Comparison of ENCODE assay signal across 8 mouse cellular contexts in the genomic region with DNA sequence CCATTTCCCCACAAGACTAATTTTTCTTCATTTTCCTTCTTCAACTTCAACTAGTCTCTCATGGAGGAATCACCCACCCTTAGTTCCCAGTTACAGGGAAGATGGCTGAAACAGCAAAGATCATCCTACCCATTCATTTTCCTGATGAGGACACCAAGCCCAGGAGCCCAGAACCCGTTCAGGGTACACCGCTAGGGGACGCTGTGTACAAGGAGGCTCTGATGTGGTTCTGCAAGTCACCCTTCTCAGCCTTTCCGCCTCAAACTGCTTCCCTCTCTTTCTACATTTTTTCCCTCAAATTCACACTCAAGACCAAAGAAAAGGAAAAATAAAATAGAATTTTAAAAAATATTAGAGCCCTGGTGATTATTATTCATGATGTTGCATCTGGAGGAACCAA. TPM values are rescaled to one million over a fixed set of nuclear protein-coding genes. Genes with fewer than 3 reads are reported as not detected.
DNase-seq lines count a peak whose midpoint lies in the region; ATAC-seq and TF ChIP-seq lines count a peak whose summit lies in the region.

No protein-coding gene starts in this region.

- 1% methylated on average over 4 of the region's 4 CpGs for WGBS in forebrain, embryonic 14.5 days
- 7% methylated on average over 4 of the region's 4 CpGs for WGBS in lung, postnatal 0 days

- peaks cover 27% of the 10 kb centered on the region for H3K36me3 ChIP-seq in C2C12 (ENCODE audit: control insufficient read depth, insufficient read depth)
- H3K36me3 ChIP-seq in forebrain, embryonic 14.5 days (ENCODE audit: control insufficient read depth, insufficient read depth, low read length) = no peaks in the 10 kb centered on the region
- no peaks in the 10 kb centered on the region for H3K36me3 ChIP-seq in lung, postnatal 0 days (ENCODE audit: insufficient read depth, low read length)

- H3K27ac ChIP-seq in brown adipose tissue, adult 24 weeks (replicated peaks; ENCODE audit: low read depth, low read length) = no peak overlapping the region
- no peak overlapping the region for H3K27ac ChIP-seq in forebrain, embryonic 14.5 days (ENCODE audit: low read depth, low read length)
- no peak overlapping the region for H3K27ac ChIP-seq in layer of hippocampus, adult 2 months
- peak overlapping the region; percentile 89; the same call in 1 of the 2 replicates for H3K27ac ChIP-seq in lung, postnatal 0 days (ENCODE audit: low read length)

- H3K4me2 ChIP-seq in forebrain, embryonic 14.5 days (ENCODE audit: low read length) = peak overlapping the region; percentile 94
- peak overlapping the region; percentile 93 for H3K4me2 ChIP-seq in lung, postnatal 0 days (replicated peaks; ENCODE audit: low read depth, low read length)

- H3K9me3 ChIP-seq in forebrain, embryonic 14.5 days (replicated peaks; ENCODE audit: control insufficient read depth, low read length) = no peaks in the 10 kb centered on the region
- no peaks in the 10 kb centered on the region for H3K9me3 ChIP-seq in lung, postnatal 0 days (ENCODE audit: low read length)

- no peak overlapping the region for H3ac ChIP-seq in C2C12 (ENCODE audit: control insufficient read depth, insufficient read length, low read depth)

- H3K79me2 ChIP-seq in C2C12 (ENCODE audit: control insufficient read depth, insufficient read depth) = peaks cover 59% of the 10 kb centered on the region

- no peak overlapping the region for H3K9ac ChIP-seq in forebrain, embryonic 14.5 days (ENCODE audit: low read length)
- H3K9ac ChIP-seq in lung, postnatal 0 days (replicated peaks; ENCODE audit: low read depth) = peak overlapping the region; percentile 62; the same call in 1 of the 2 replicates

- peak; percentile 93 for TF ChIP-seq CTCF in C2C12 (IDR thresholded peaks at IDR 0.05; ENCODE audit: control insufficient read depth, insufficient read depth, insufficient read length)
- peak; percentile 88 for TF ChIP-seq CTCF in layer of hippocampus, adult 2 months (conservative IDR thresholded peaks at IDR 0.05)
- TF ChIP-seq CTCF in lung, postnatal 0 days (IDR thresholded peaks at IDR 0.05) = peak; percentile 93

- peaks cover 26% of the 10 kb centered on the region for H3K79me3 ChIP-seq in C2C12 (ENCODE audit: low read depth)

- intact Hi-C loops in heart, postnatal 36 days (cut with DNase I) = loop anchor here (2.0 to 5.0 kb wide), 3 partner anchors 135 to 281 kb away; no protein-coding TSS in a partner anchor

- ATAC-seq in forebrain, embryonic 14.5 days = no peak
- peak; percentile 30; the same call in 1 of the 2 replicates for ATAC-seq in lung, postnatal 0 days

- no peak for TF ChIP-seq EP300 in lung, postnatal 0 days (IDR thresholded peaks at IDR 0.05)

- no peaks in the 10 kb centered on the region for H3K4me1 ChIP-seq in brown adipose tissue, adult 24 weeks (ENCODE audit: control insufficient read depth, insufficient read depth, insufficient read length, low read length)
- 0 out of 2 replicates have a peak, but pooled peaks cover 2% of the 10 kb centered on the region for H3K4me1 ChIP-seq in forebrain, embryonic 14.5 days (ENCODE audit: control insufficient read depth, insufficient read depth, low read length)
- H3K4me1 ChIP-seq in lung, postnatal 0 days (ENCODE audit: insufficient read depth, low read depth, low read length) = peaks cover 2% of the 10 kb centered on the region; the same call in 1 of the 2 replicates

- H3K4me3 ChIP-seq in C2C12 (ENCODE audit: insufficient read depth, poor library complexity, severe bottlenecking) = peak overlapping the region; percentile 56
- 0 out of 2 replicates have a peak overlapping the region, but pooled peaks have one; percentile 66 for H3K4me3 ChIP-seq in brown adipose tissue, adult 24 weeks (ENCODE audit: insufficient read depth, low read depth, low read length)
- H3K4me3 ChIP-seq in forebrain, embryonic 14.5 days (ENCODE audit: low read depth, low read length) = peak overlapping the region; percentile 62; the same call in 1 of the 2 replicates
- peak overlapping the region; percentile 4; the same call in 1 of the 2 replicates for H3K4me3 ChIP-seq in layer of hippocampus, adult 2 months
- H3K4me3 ChIP-seq in lung, postnatal 0 days (ENCODE audit: low read depth, low read length) = peak overlapping the region; percentile 68

- no peaks in the 10 kb centered on the region for H3K27me3 ChIP-seq in C2C12 (ENCODE audit: control insufficient read depth, insufficient read depth, insufficient read length)
- no peaks in the 10 kb centered on the region for H3K27me3 ChIP-seq in forebrain, embryonic 14.5 days (replicated peaks; ENCODE audit: control insufficient read depth, insufficient read depth, low read length)
- no peaks in the 10 kb centered on the region for H3K27me3 ChIP-seq in lung, postnatal 0 days (replicated peaks; ENCODE audit: insufficient read depth, low read length)

- DNase-seq in forebrain, embryonic 14.5 days (ENCODE audit: low spot score) = peak; percentile 79
- peak; percentile 81 to 82 for DNase-seq in heart, postnatal 36 days
- DNase-seq in layer of hippocampus, adult 2 months (ENCODE audit: low spot score in 2 of 2) = peak; percentile 21 to 71
- DNase-seq in lung, postnatal 0 days (ENCODE audit: low spot score) = peak; percentile 90
- DNase-seq in ovary, postnatal 36 days (ENCODE audit: low spot score) = peak; percentile 71
- DNase-seq in urinary bladder, adult 2 months (ENCODE audit: low spot score) = peak; percentile 53

TF ChIP-seq in C2C12, 6 proteins besides CTCF, POLR2A, EP300 and RAD21:
- no peak for TF ChIP-seq MYOD1 (IDR thresholded peaks at IDR 0.05; ENCODE audit: control insufficient read depth, insufficient read length, low read depth)
- no peak for TF ChIP-seq MAX (IDR thresholded peaks at IDR 0.05)
- TF ChIP-seq MYOG (IDR thresholded peaks at IDR 0.05; ENCODE audit: control insufficient read depth, extremely low read depth, insufficient read length) = no peak
- no peak for TF ChIP-seq USF1 (IDR thresholded peaks at IDR 0.05; ENCODE audit: low read depth)
- no peak for TF ChIP-seq FOSL1 (IDR thresholded peaks at IDR 0.05; ENCODE audit: insufficient read depth, low read length, poor library complexity, severe bottlenecking)
- no peak for TF ChIP-seq CEBPB (IDR thresholded peaks at IDR 0.05; ENCODE audit: low read depth)

RNA-seq across cellular contexts. Expression of a gene that starts 1.9 kb away (rescaled TPM):
- polyA plus RNA-seq in C2C12 (2012; fragmentation: generic; extraction: Trizol) = 14.4 TPM
- 3.8 and 5.1 TPM in 2 replicates for polyA plus RNA-seq in brown adipose tissue, adult 24 weeks (2012; ENCODE audit: insufficient read depth, insufficient read length, missing spikeins)
- polyA plus RNA-seq in forebrain, embryonic 14.5 days (2014; fragmentation: Nextera tagmentation; extraction: Ambion mirVana) = 33.8 and 35.2 TPM in 2 replicates
- total RNA-seq in heart, postnatal 36 days (2021) = 10 to 100 TPM in 1 of 2 experiments, 1 to 10 TPM in 1; 9.4 to 10.9 TPM
- total RNA-seq in layer of hippocampus, adult 2 months (2021) = 10 to 100 TPM; 15.2 to 17.3 TPM
- polyA plus RNA-seq in lung, postnatal 0 days (2015; fragmentation: Nextera tagmentation; extraction: Ambion mirVana) = 29.5 and 31.8 TPM in 2 replicates
- polyA plus RNA-seq in urinary bladder, adult 2 months (2012; rRNA removed) = 53.4 and 62.8 TPM in 2 replicates

Comparison
In these comparisons a context has a peak if more than half of its experiments do, and no peak if none do; other contexts are left out.
1. H3K4me3 ChIP-seq: peak in every context shown above with its lines; median percentile 68 in lung, postnatal 0 days; 66 in brown adipose tissue, adult 24 weeks; 62 in forebrain, embryonic 14.5 days; 56 in C2C12; 4 in layer of hippocampus, adult 2 months.